Mouse (Mus musculus) forebrain, embryonic 13.5 days (tissue): ENCODE results near the gene Pcsk6. TPM values are rescaled to one million over a fixed set of nuclear protein-coding genes. Genes with fewer than 3 reads are reported as not detected.

Experiments used
- ATAC-seq: fragments of 200-750 bp; cut with Nextera tagmentation; 2 replicates; pipeline ENCODE4 v1.8.0; 2017
- H3K27ac ChIP-seq: fragments of 300-500 bp; sonication (generic); 2 replicates; pipeline ENCODE4 v1.5.1; 2015; ENCODE audit warnings: inconsistent platforms, mild to moderate bottlenecking, moderate library complexity
- H3K27me3 ChIP-seq: fragments of 300-500 bp; sonication (generic); 2 replicates; pipeline ENCODE4 v1.6.1; 2015; ENCODE audit warnings: mild to moderate bottlenecking, inconsistent platforms
- H3K36me3 ChIP-seq: fragments of 300-500 bp; sonication (generic); 2 replicates; pipeline ENCODE4 v1.6.1; 2015; ENCODE audit warnings: mild to moderate bottlenecking, inconsistent platforms; ENCODE audit not compliant: poor library complexity, severe bottlenecking
- H3K4me1 ChIP-seq: fragments of 300-500 bp; sonication (generic); 2 replicates; pipeline ENCODE4 v1.6.1; 2015; ENCODE audit warnings: inconsistent platforms
- H3K4me2 ChIP-seq: fragments of 300-500 bp; sonication (generic); 2 replicates; pipeline ENCODE4 v1.6.1; 2015; ENCODE audit warnings: inconsistent platforms, mild to moderate bottlenecking, moderate library complexity
- H3K4me3 ChIP-seq: fragments of 300-500 bp; sonication (generic); 2 replicates; pipeline ENCODE4 v1.5.1; 2015; ENCODE audit warnings: mild to moderate bottlenecking, inconsistent platforms
- H3K9ac ChIP-seq: fragments of 300-500 bp; sonication (generic); 2 replicates; pipeline ENCODE4 v1.6.1; 2015; ENCODE audit warnings: mild to moderate bottlenecking, inconsistent platforms
- H3K9me3 ChIP-seq: fragments of 300-500 bp; sonication (generic); replicated peaks from 2 replicates; pipeline ENCODE4 v1.6.1; 2016; ENCODE audit warnings: inconsistent platforms
- WGBS: fragments of 180-500 bp; shearing (Covaris S2); methylation state at CpG from one replicate; pipeline ENCODE4 v1.1.7; 2015; 5-methylcytosine and 5-hydroxymethylcytosine counted together
- polyA plus RNA-seq: library from polyadenylated mRNA; unstranded; fragments of >200 nt; fragmentation: Nextera tagmentation; extraction: Ambion mirVana; gene quantifications from 2 replicates; pipeline ENCODE4 v1.2.1, GENCODE M21; 2015

Gene Pcsk6
- polyA plus RNA-seq, 1 experiment from 2014 or later = 1.1 TPM

- H3K27ac ChIP-seq = no peak overlapping the region
- 92% methylated on average over 4 of the region's 4 CpGs for WGBS
- H3K27me3 ChIP-seq = no peaks in the 10 kb centered on the region
- no peak for ATAC-seq
- peaks cover 95% of the 10 kb centered on the region for H3K36me3 ChIP-seq
- H3K9ac ChIP-seq = no peak overlapping the region
- H3K4me1 ChIP-seq = no peaks in the 10 kb centered on the region
- H3K9me3 ChIP-seq = no peaks in the 10 kb centered on the region
- H3K4me2 ChIP-seq = no peak overlapping the region
- H3K4me3 ChIP-seq = no peak overlapping the region
These were observed 226.1 kb downstream of the Pcsk6 start for GRCm38 (mm10) chr7:66087652-66088051.

GRCm38 (mm10) chr7:66088077-66088476 lies 226.5 kb downstream of the Pcsk6 start:
- no peaks in the 10 kb centered on the region for H3K9me3 ChIP-seq
- H3K27me3 ChIP-seq = no peaks in the 10 kb centered on the region
- H3K4me2 ChIP-seq = no peak overlapping the region
- ATAC-seq = no peak
- WGBS = 87% methylated on average over 2 of the region's 2 CpGs
- no peaks in the 10 kb centered on the region for H3K4me1 ChIP-seq
- H3K36me3 ChIP-seq = peaks cover 92% of the 10 kb centered on the region
- no peak overlapping the region for H3K9ac ChIP-seq
- H3K27ac ChIP-seq = no peak overlapping the region
- no peak overlapping the region for H3K4me3 ChIP-seq

GRCm38 (mm10) chr7:66090676-66091190 lies 229.2 kb downstream of the Pcsk6 start:
- peaks cover 67% of the 10 kb centered on the region for H3K36me3 ChIP-seq
- ATAC-seq = no peak

GRCm38 (mm10) chr7:66091553-66091952 lies 230.0 kb downstream of the Pcsk6 start:
- ATAC-seq = no peak
- peaks cover 59% of the 10 kb centered on the region for H3K36me3 ChIP-seq
- no peaks in the 10 kb centered on the region for H3K27me3 ChIP-seq
- H3K9me3 ChIP-seq = no peaks in the 10 kb centered on the region
- 89% methylated on average over 7 of the region's 7 CpGs for WGBS
- no peak overlapping the region for H3K4me2 ChIP-seq
- no peak overlapping the region for H3K4me3 ChIP-seq
- H3K4me1 ChIP-seq = no peaks in the 10 kb centered on the region
- no peak overlapping the region for H3K9ac ChIP-seq
- no peak overlapping the region for H3K27ac ChIP-seq

More at GRCm38 (mm10) chr7:66090676-66091190, 229.2 kb downstream of the Pcsk6 start:
- Histone ChIP-seq H3K27me3 (no peaks in the 10 kb centered on the region), H3K4me1 (no peaks in the 10 kb centered on the region), H3K4me3 (no peak overlapping the region), H3K27ac (no peak overlapping the region), H3K4me2 (no peak overlapping the region), H3K9me3 (no peaks in the 10 kb centered on the region), H3K9ac (no peak overlapping the region)
- 77% methylated on average over 11 of the region's 11 CpGs for WGBS

- WGBS = 90% methylated on average over 8 of the region's 8 CpGs
- Histone ChIP-seq H3K4me3 (no peak overlapping the region), H3K9me3 (no peaks in the 10 kb centered on the region), H3K9ac (no peak overlapping the region), H3K36me3 (peaks cover 48% of the 10 kb centered on the region), H3K4me1 (no peaks in the 10 kb centered on the region), H3K27me3 (no peaks in the 10 kb centered on the region), H3K4me2 (no peak overlapping the region), H3K27ac (no peak overlapping the region)
- no peak for ATAC-seq
These were observed 231.1 kb downstream of the Pcsk6 start for GRCm38 (mm10) chr7:66092656-66093055.

- Histone ChIP-seq H3K36me3 (peaks cover 34% of the 10 kb centered on the region), H3K9me3 (no peaks in the 10 kb centered on the region), H3K4me3 (no peak overlapping the region), H3K27me3 (no peaks in the 10 kb centered on the region), H3K27ac (no peak overlapping the region), H3K9ac (no peak overlapping the region), H3K4me1 (no peaks in the 10 kb centered on the region), H3K4me2 (no peak overlapping the region)
- no peak for ATAC-seq
- 72% methylated on average over 5 of the region's 5 CpGs for WGBS
These were observed 232.6 kb downstream of the Pcsk6 start for GRCm38 (mm10) chr7:66094141-66094540.

GRCm38 (mm10) chr7:66098803-66099202 lies 237.3 kb downstream of the Pcsk6 start:
- no peak overlapping the region for H3K4me3 ChIP-seq
- ATAC-seq = no peak
- 86% methylated on average over 7 of the region's 7 CpGs for WGBS
- no peak overlapping the region for H3K27ac ChIP-seq
- H3K9ac ChIP-seq = no peak overlapping the region
- H3K9me3 ChIP-seq = no peaks in the 10 kb centered on the region
- H3K4me1 ChIP-seq = no peaks in the 10 kb centered on the region
- H3K27me3 ChIP-seq = no peaks in the 10 kb centered on the region
- no peak overlapping the region for H3K4me2 ChIP-seq
- H3K36me3 ChIP-seq = no peaks in the 10 kb centered on the region

Other genes with a start within 250 kb of the Pcsk6 start
- 11.1 and 11.6 TPM in 2 replicates for gene Tarsl2, start 216.8 kb upstream of the Pcsk6 start, polyA plus RNA-seq
- gene Tm2d3, start 170.6 kb upstream of the Pcsk6 start, polyA plus RNA-seq = 80.9 and 84.7 TPM in 2 replicates
- gene Gm45213, start 181.9 kb downstream of the Pcsk6 start, polyA plus RNA-seq = not detected in 2 replicates
- gene Snrpa1, start 197.3 kb downstream of the Pcsk6 start, polyA plus RNA-seq = 201 and 206 TPM in 2 replicates
- 70.7 TPM in 2 replicates for gene Selenos, start 217.9 kb downstream of the Pcsk6 start, polyA plus RNA-seq
- gene Chsy1, start 247.8 kb downstream of the Pcsk6 start, polyA plus RNA-seq = 14.2 and 14.5 TPM in 2 replicates